Mouse (Mus musculus): ENCODE measurements at regions not wholly inside any gene's neighbourhood (a gene's known extent, or its start where the extent isn't known, plus 50 kb on each side); places are given as distances from the start of the nearest gene placed in this dataset.

- Histone ChIP-seq H3K27ac (ENCODE audit: low read depth, low read length) (no peak overlapping the region), H3K4me1 (replicated peaks; ENCODE audit: control insufficient read depth, insufficient read depth, low read length) (no peaks in the 10 kb centered on the region), H3K4me2 (no peak overlapping the region), H3K9ac (ENCODE audit: low read depth, low read length) (no peak overlapping the region), H3K36me3 (ENCODE audit: control insufficient read depth, insufficient read depth, low read length) (no peaks in the 10 kb centered on the region), H3K4me3 (ENCODE audit: low read depth, low read length) (no peak overlapping the region), H3K27me3 (replicated peaks; ENCODE audit: control insufficient read depth, insufficient read depth, low read length) (no peaks in the 10 kb centered on the region), H3K9me3 (ENCODE audit: control insufficient read depth, low read length) (no peaks in the 10 kb centered on the region)
- DNase-seq (ENCODE audit: low spot score) (no peak), ATAC-seq (replicated peaks; ENCODE audit: low FRiP score) (no peak)
- WGBS = 76% methylated on average over 2 of the region's 2 CpGs
These were observed 431.7 kb upstream of the Vrk2 start for GRCm38 (mm10) chr11:27025500-27025899.

GRCm38 (mm10) chr11:26996292-26997099, 402.7 kb upstream of the Vrk2 start:
- Histone ChIP-seq H3K27me3 (replicated peaks; ENCODE audit: control insufficient read depth, insufficient read depth, low read length) (no peaks in the 10 kb centered on the region), H3K9ac (ENCODE audit: low read depth, low read length) (no peak overlapping the region), H3K9me3 (ENCODE audit: control insufficient read depth, low read length) (no peaks in the 10 kb centered on the region), H3K4me2 (no peak overlapping the region), H3K27ac (ENCODE audit: low read depth, low read length) (no peak overlapping the region), H3K4me3 (ENCODE audit: low read depth, low read length) (no peak overlapping the region), H3K4me1 (replicated peaks; ENCODE audit: control insufficient read depth, insufficient read depth, low read length) (no peaks in the 10 kb centered on the region), H3K36me3 (ENCODE audit: control insufficient read depth, insufficient read depth, low read length) (no peaks in the 10 kb centered on the region)
- DNase-seq (ENCODE audit: low spot score) (no peak), ATAC-seq (replicated peaks; ENCODE audit: low FRiP score) (no peak)
- WGBS = 24% methylated on average over 3 of the region's 3 CpGs

- 72% methylated on average over 7 of the region's 7 CpGs for WGBS
- DNase-seq (ENCODE audit: low spot score) = no peak
- Histone ChIP-seq H3K4me3 (ENCODE audit: low read depth, low read length) (no peak overlapping the region), H3K4me1 (replicated peaks; ENCODE audit: control insufficient read depth, insufficient read depth, low read length) (no peaks in the 10 kb centered on the region), H3K4me2 (no peak overlapping the region), H3K36me3 (ENCODE audit: control insufficient read depth, insufficient read depth, low read length) (no peaks in the 10 kb centered on the region), H3K27ac (ENCODE audit: low read depth, low read length) (no peak overlapping the region), H3K9me3 (ENCODE audit: control insufficient read depth, low read length) (no peaks in the 10 kb centered on the region), H3K9ac (ENCODE audit: low read depth, low read length) (no peak overlapping the region), H3K27me3 (replicated peaks; ENCODE audit: control insufficient read depth, insufficient read depth, low read length) (no peaks in the 10 kb centered on the region)
- no peak for ATAC-seq (replicated peaks; ENCODE audit: low FRiP score)
These were observed 387.4 kb upstream of the Vrk2 start for GRCm38 (mm10) chr11:26981216-26981615.

GRCm38 (mm10) chr11:26972533-26973081, 378.8 kb upstream of the Vrk2 start:
- no peaks in the 10 kb centered on the region for H3K27me3 ChIP-seq (replicated peaks; ENCODE audit: control insufficient read depth, insufficient read depth, low read length)
- no peaks in the 10 kb centered on the region for H3K9me3 ChIP-seq (ENCODE audit: control insufficient read depth, low read length)
- H3K9ac ChIP-seq (ENCODE audit: low read depth, low read length) = no peak overlapping the region
- 78% methylated on average over 8 of the region's 8 CpGs for WGBS
- no peaks in the 10 kb centered on the region for H3K4me1 ChIP-seq (replicated peaks; ENCODE audit: control insufficient read depth, insufficient read depth, low read length)
- no peak overlapping the region for H3K4me2 ChIP-seq
- H3K4me3 ChIP-seq (ENCODE audit: low read depth, low read length) = no peak overlapping the region
- DNase-seq (ENCODE audit: low spot score) = no peak
- ATAC-seq (replicated peaks; ENCODE audit: low FRiP score) = no peak
- no peak overlapping the region for H3K27ac ChIP-seq (ENCODE audit: low read depth, low read length)
- H3K36me3 ChIP-seq (ENCODE audit: control insufficient read depth, insufficient read depth, low read length) = no peaks in the 10 kb centered on the region

- no peak overlapping the region for H3K4me3 ChIP-seq (ENCODE audit: low read depth, low read length)
- ATAC-seq (replicated peaks; ENCODE audit: low FRiP score) (no peak), DNase-seq (ENCODE audit: low spot score) (no peak)
- no peak overlapping the region for H3K9ac ChIP-seq (ENCODE audit: low read depth, low read length)
- H3K9me3 ChIP-seq (ENCODE audit: control insufficient read depth, low read length) = no peaks in the 10 kb centered on the region
- H3K36me3 ChIP-seq (ENCODE audit: control insufficient read depth, insufficient read depth, low read length) = no peaks in the 10 kb centered on the region
- H3K27ac ChIP-seq (ENCODE audit: low read depth, low read length) = no peak overlapping the region
- H3K4me2 ChIP-seq = no peak overlapping the region
- H3K4me1 ChIP-seq (replicated peaks; ENCODE audit: control insufficient read depth, insufficient read depth, low read length) = no peaks in the 10 kb centered on the region
- 83% methylated on average over 2 of the region's 2 CpGs for WGBS
- H3K27me3 ChIP-seq (replicated peaks; ENCODE audit: control insufficient read depth, insufficient read depth, low read length) = no peaks in the 10 kb centered on the region
These were observed 377.4 kb upstream of the Vrk2 start for GRCm38 (mm10) chr11:26971161-26971560.

GRCm38 (mm10) chr11:26967427-26967826, 373.6 kb upstream of the Vrk2 start:
- H3K9ac ChIP-seq (ENCODE audit: low read depth, low read length) = no peak overlapping the region
- H3K27ac ChIP-seq (ENCODE audit: low read depth, low read length) = no peak overlapping the region
- H3K4me3 ChIP-seq (ENCODE audit: low read depth, low read length) = no peak overlapping the region
- H3K27me3 ChIP-seq (replicated peaks; ENCODE audit: control insufficient read depth, insufficient read depth, low read length) = no peaks in the 10 kb centered on the region
- no peaks in the 10 kb centered on the region for H3K9me3 ChIP-seq (ENCODE audit: control insufficient read depth, low read length)
- ATAC-seq (replicated peaks; ENCODE audit: low FRiP score) = no peak
- DNase-seq (ENCODE audit: low spot score) = no peak
- no peaks in the 10 kb centered on the region for H3K4me1 ChIP-seq (replicated peaks; ENCODE audit: control insufficient read depth, insufficient read depth, low read length)
- H3K36me3 ChIP-seq (ENCODE audit: control insufficient read depth, insufficient read depth, low read length) = no peaks in the 10 kb centered on the region
- H3K4me2 ChIP-seq = no peak overlapping the region
- 76% methylated on average over 4 of the region's 4 CpGs for WGBS

- Histone ChIP-seq H3K4me1 (replicated peaks; ENCODE audit: control insufficient read depth, insufficient read depth, low read length) (no peaks in the 10 kb centered on the region), H3K27ac (ENCODE audit: low read depth, low read length) (no peak overlapping the region), H3K9ac (ENCODE audit: low read depth, low read length) (no peak overlapping the region), H3K4me2 (no peak overlapping the region), H3K27me3 (replicated peaks; ENCODE audit: control insufficient read depth, insufficient read depth, low read length) (no peaks in the 10 kb centered on the region), H3K36me3 (ENCODE audit: control insufficient read depth, insufficient read depth, low read length) (no peaks in the 10 kb centered on the region), H3K9me3 (ENCODE audit: control insufficient read depth, low read length) (no peaks in the 10 kb centered on the region), H3K4me3 (ENCODE audit: low read depth, low read length) (no peak overlapping the region)
- DNase-seq (ENCODE audit: low spot score) (no peak), ATAC-seq (replicated peaks; ENCODE audit: low FRiP score) (no peak)
- WGBS = 62% methylated on average over 8 of the region's 8 CpGs
These were observed 369.3 kb upstream of the Vrk2 start for GRCm38 (mm10) chr11:26962928-26963667.

- DNase-seq (ENCODE audit: low spot score) (no peak), ATAC-seq (replicated peaks; ENCODE audit: low FRiP score) (no peak)
- Histone ChIP-seq H3K9me3 (ENCODE audit: control insufficient read depth, low read length) (no peaks in the 10 kb centered on the region), H3K9ac (ENCODE audit: low read depth, low read length) (no peak overlapping the region), H3K4me1 (replicated peaks; ENCODE audit: control insufficient read depth, insufficient read depth, low read length) (no peaks in the 10 kb centered on the region), H3K4me3 (ENCODE audit: low read depth, low read length) (no peak overlapping the region), H3K27ac (ENCODE audit: low read depth, low read length) (no peak overlapping the region), H3K36me3 (ENCODE audit: control insufficient read depth, insufficient read depth, low read length) (no peaks in the 10 kb centered on the region), H3K4me2 (no peak overlapping the region), H3K27me3 (replicated peaks; ENCODE audit: control insufficient read depth, insufficient read depth, low read length) (no peaks in the 10 kb centered on the region)
- 62% methylated on average over 18 of the region's 18 CpGs for WGBS
These were observed 368.5 kb upstream of the Vrk2 start for GRCm38 (mm10) chr11:26962040-26962927.
